Mouse (Mus musculus): ENCODE data around the gene Map3k5.
"Not testable (repeated sequence)": the region's sequence is repeated elsewhere in the genome, so short reads cannot be mapped to it uniquely, and the experiment has no call there.

Map3k5 gene

GRCm38 (mm10) chr10:19934384-19935294, at the start of gene Map3k5:
Gene Map3k5, plus strand, starts transcription at chr10:19934472.
- DNase-seq (ENCODE audit: low read depth, low spot score): peak; percentile 46

DNA sequence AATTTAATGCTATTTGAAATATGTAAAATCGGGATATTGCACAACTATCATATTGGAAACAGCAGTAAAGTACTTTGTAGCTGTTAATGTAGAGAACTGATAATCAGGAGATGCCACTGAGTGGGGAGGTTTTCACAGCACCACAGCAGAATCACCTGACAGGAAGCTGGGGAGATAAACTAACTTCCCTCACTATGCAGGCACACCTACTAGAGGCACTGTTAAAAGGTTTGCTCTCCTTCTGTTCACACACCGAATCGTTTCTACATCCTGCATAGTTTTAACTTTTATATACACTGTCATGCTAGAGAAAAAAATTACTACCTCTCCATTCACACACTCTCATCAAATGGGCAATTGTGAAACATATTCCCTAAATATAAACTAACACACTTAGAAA, 48.0 kb upstream of the Map3k5 start:
- DNase-seq (ENCODE audit: low read depth, low spot score): no peak

- peak; percentile 48 for DNase-seq (ENCODE audit: low read depth, low spot score)
These were observed 44.4 kb upstream of the Map3k5 start for GRCm38 (mm10) chr10:19889908-19890307.

- DNase-seq (ENCODE audit: low read depth, low spot score): no peak
These were observed 42.6 kb upstream of the Map3k5 start for GRCm38 (mm10) chr10:19891686-19892085.

DNA sequence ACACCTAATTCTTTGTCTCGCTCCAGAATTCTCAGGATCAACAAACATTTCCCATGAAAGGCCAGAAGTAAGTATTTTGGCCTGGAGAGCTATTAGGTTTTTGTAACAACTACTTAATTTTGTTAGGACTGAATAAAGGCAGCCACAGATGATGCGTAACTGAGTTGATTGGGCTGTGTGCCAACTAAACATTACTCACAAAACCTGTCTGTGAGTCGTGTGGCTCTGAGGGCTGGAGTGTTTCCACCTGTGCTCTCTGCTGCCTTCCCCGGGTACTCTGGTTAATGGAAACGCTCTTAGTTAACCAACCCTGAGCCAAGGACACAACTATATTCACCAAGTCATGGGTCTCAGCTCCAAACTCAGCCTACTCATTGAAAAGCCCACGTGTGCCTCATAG, 41.1 kb upstream of the Map3k5 start:
- no peak for DNase-seq (ENCODE audit: low read depth, low spot score)

DNA sequence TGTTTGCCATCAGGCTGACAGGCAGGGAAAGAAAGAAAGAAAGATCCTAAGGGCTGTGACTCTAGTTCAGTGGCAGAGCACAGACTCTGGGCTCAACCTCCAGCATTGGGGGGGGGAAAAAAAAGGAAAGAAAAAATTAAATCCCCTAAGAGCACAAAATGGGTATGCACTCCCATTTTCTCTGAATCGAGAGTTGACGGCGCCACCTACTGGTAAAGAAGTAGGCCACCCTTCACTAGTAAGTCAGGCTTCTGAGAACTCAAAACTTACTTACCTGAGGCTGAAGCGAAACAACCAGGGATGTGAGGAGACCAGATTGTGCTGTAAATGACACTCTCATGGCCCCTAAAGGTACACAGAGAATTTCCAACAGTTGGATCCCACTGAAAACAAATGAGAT, 40.3 kb upstream of the Map3k5 start:
- peak; percentile 62 for DNase-seq (ENCODE audit: low read depth, low spot score)

DNA sequence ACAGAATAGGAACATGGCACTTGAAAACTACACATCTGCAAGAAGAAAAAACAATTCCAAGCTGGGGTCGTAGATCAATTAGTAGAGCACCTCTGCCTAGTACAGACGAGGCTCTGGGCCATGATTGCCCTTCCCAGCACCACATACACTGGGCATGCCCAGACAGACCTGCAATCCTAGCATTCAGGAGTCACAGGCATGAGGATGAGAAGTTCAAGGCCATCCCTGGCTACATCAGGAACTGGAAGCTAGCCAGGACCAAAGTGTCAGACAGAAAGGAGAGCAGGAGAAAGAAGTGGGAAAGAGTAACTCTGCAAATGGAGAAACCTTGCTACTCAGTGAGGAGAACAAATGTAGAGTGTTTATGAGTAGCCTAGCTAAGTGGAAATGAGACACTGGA, 34.1 kb upstream of the Map3k5 start:
- no peak for DNase-seq (ENCODE audit: low read depth, low spot score)

DNA sequence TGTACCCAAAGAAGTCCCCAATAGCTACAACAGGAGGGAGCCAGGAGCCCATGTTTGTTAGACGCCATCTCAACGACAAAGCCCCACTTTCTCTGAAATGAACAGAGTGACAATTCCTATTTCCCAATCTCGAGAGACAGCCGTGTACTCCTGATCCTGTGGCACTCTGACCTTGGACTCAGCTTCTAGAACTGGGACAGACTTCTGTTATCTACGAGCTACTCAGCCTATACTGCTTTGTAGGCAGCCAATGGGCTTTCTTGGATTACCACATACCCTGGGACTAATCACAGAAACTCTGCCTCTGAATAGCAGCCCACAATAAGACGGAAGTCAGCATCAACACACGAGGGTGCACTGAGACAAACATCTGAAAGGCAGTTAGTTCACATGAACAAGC, 32.3 kb upstream of the Map3k5 start:
- DNase-seq (ENCODE audit: low read depth, low spot score): no peak

- DNase-seq (ENCODE audit: low read depth, low spot score): peak; percentile 91
These were observed 30.0 kb upstream of the Map3k5 start for GRCm38 (mm10) chr10:19904077-19904820.

DNA sequence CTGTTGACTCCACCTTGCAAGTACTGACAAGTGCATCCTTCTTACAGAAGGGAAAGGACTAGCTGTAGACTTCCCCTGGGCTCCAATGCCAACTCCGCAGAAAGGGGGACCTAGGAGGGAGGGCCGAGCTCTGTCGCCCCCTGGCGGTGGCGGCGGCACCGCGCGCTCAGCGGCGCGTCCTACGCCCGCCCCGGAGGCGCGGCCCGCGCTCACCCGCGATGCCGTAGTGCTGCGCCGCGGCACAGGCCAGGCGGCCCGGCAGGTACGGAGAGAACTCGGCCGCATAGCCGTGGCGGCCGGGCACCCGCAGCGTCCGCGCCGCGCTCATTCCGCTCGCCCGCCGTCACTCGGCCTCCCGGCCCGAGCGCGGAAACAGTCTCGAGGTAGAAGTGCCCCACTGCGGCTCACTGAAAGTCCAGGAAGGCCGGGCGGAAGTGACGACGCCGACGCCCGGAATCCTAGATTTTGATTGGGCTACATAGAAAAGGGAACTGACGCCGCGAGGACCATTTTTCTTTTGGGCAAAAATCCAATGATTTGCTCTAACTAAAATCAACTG, 26.9 kb upstream of the Map3k5 start, which contains the start of gene Pex7:
Gene Pex7, minus strand, starts transcription at position 444 of the 559 bp plus-strand sequence.
- DNase-seq (ENCODE audit: low read depth, low spot score): peak; percentile 98

GRCm38 (mm10) chr10:19908076-19908475, 26.2 kb upstream of the Map3k5 start:
- no peak for DNase-seq (ENCODE audit: low read depth, low spot score)

- no peak for DNase-seq (ENCODE audit: low read depth, low spot score)
These were observed 23.8 kb upstream of the Map3k5 start for GRCm38 (mm10) chr10:19910516-19910915.

- peak; percentile 24 for DNase-seq (ENCODE audit: low read depth, low spot score)
These were observed 22.7 kb upstream of the Map3k5 start for GRCm38 (mm10) chr10:19911583-19911982.

DNA sequence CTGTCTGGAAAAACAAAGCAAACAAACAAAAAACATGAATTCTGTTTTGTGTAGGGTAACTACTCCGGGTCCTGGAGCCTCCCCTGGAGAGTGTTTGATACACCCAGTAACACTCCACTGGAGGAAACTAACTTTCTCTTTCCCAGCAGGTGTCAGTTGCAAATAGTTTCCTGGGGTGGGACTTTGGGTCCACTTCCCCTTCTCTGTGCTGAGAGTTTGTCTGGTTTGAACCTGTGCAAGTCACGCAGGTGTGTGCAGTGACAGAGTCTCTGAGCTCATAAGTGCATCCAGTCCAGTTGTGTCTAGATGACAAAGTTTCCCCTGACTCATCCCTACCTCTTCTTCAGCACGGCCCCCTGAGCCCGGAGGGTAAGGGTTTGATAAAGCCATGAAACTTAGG, 20.5 kb upstream of the Map3k5 start:
- no peak for DNase-seq (ENCODE audit: low read depth, low spot score)

DNA sequence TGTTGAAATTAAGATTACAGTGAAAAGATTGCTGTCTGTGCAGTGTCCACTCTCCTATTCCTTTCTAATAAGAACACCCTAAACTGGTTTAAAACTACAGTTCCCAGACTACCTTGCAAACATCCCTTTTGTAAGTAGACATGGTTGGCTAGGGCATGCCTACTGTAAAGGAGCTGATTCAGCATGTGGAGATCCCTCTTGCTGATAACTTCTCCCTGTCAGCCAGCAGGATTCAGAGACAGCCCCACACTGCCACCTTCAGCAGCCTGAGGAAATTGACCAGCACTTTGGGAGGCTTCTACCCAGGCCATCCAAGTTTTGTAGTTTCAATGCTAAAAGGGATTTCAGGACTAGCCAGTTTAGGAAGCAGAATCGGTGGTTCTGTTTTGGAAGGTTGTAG, 19.0 kb upstream of the Map3k5 start:
- peak; percentile 92 for DNase-seq (ENCODE audit: low read depth, low spot score)

GRCm38 (mm10) chr10:19922410-19922809, 11.9 kb upstream of the Map3k5 start:
- peak; percentile 98 for DNase-seq (ENCODE audit: low read depth, low spot score)

- no peak for DNase-seq (ENCODE audit: low read depth, low spot score)
These were observed 10.0 kb upstream of the Map3k5 start for GRCm38 (mm10) chr10:19924256-19924655.

- not testable (repeated sequence) for DNase-seq (ENCODE audit: low read depth, low spot score)
These were observed 7.8 kb upstream of the Map3k5 start for GRCm38 (mm10) chr10:19926391-19926897.

- no peak for DNase-seq (ENCODE audit: low read depth, low spot score)
These were observed 6.1 kb upstream of the Map3k5 start for GRCm38 (mm10) chr10:19928205-19928604.

DNA sequence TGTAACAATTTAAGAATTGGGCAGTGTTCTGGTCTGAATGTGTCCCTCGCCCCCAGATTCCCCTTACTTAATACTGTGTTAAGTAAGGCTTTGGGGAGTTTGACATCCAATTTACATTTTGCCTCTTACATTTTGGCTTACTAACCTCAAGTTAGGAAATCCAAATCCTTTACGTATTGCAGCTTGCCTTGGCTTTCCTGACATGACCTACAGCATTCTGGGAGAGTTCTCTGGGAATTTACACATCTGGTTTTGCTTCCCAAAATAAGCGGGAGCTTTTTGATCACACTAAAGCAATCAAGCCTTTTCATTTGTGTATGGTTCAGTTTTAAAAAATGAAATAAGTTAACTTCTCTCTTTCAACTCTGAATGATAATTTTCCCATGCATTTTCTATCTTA, 1.3 kb upstream of the Map3k5 start:
- no peak for DNase-seq (ENCODE audit: low read depth, low spot score)

- DNase-seq (ENCODE audit: low read depth, low spot score): peak; percentile 93
These were observed 525 bp upstream of the Map3k5 start for GRCm38 (mm10) chr10:19933511-19934383.

All from brain, adult 2 months (tissue).